Mouse (Mus musculus): ENCODE measurements around the gene Gm15737. TPM values are rescaled to one million over a fixed set of nuclear protein-coding genes. Genes with fewer than 3 reads are reported as not detected.
A peak's percentile ranks its signal among the peaks of the same experiment; 100 is the strongest.

The Gm15737 gene
- polyA plus RNA-seq, 1 experiment from 2014 or later, result 0.04 TPM

DNA sequence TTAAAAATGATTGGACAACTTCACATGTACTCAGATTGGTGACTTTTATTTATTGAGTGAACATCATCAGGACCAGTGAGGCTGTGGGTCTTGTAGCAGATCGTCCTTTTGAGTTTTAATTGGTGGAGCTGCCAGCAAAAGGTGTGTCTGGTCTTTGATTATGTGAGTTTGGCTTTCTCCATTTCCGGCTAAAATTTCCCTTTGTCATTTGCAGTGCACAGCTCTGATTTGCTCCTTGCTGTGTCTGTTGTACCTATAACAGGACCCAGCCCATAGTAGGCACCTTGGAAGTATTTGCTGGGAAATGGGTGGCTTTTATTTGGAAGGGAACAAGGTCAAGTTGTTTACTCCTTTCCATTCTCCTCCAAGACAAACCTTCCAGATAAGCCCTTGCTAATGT, 25.7 kb upstream of the Gm15737 start:
- Histone ChIP-seq H3K27ac (ENCODE audit: low read depth, low read length) (no peak overlapping the region), H3K4me3 (ENCODE audit: low read depth, low read length) (no peak overlapping the region), H3K4me1 (ENCODE audit: control insufficient read depth, insufficient read depth, low read length) (no peaks in the 10 kb centered on the region), H3K9me3 (ENCODE audit: control insufficient read depth, low read length) (no peaks in the 10 kb centered on the region), H3K9ac (replicated peaks; ENCODE audit: low read depth, low read length) (no peak overlapping the region), H3K27me3 (ENCODE audit: control insufficient read depth, insufficient read depth, low read length) (no peaks in the 10 kb centered on the region), H3K4me2 (ENCODE audit: low read depth, low read length) (no peak overlapping the region), H3K36me3 (ENCODE audit: control insufficient read depth, insufficient read depth, low read length) (no peaks in the 10 kb centered on the region)
- WGBS, result 83% methylated on average over 2 of the region's 2 CpGs
- no peak for ATAC-seq (ENCODE audit: low read depth)

DNA sequence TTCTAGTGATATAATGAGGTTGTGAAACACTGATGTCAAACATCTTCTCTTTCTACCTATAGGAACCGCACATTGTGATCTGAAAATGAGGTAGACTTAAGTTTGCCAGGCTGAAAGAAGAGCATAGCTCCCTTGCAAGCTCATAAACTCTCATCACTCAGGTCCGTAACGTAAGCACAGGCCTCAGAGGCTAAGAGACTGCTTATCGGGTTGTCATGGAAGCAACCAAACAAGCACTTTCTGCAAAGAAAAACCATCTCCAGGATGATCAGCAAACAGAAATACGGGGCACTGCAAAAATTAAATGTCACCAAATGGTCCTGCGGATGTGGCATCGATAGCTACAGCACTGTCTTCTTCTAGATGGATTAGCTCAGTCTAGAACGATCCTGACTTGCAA, 23.3 kb upstream of the Gm15737 start:
- Histone ChIP-seq H3K36me3 (ENCODE audit: control insufficient read depth, insufficient read depth, low read length) (no peaks in the 10 kb centered on the region), H3K9ac (replicated peaks; ENCODE audit: low read depth, low read length) (no peak overlapping the region), H3K27me3 (ENCODE audit: control insufficient read depth, insufficient read depth, low read length) (no peaks in the 10 kb centered on the region), H3K4me2 (ENCODE audit: low read depth, low read length) (no peak overlapping the region), H3K9me3 (ENCODE audit: control insufficient read depth, low read length) (no peaks in the 10 kb centered on the region), H3K4me1 (ENCODE audit: control insufficient read depth, insufficient read depth, low read length) (no peaks in the 10 kb centered on the region), H3K27ac (ENCODE audit: low read depth, low read length) (no peak overlapping the region), H3K4me3 (ENCODE audit: low read depth, low read length) (no peak overlapping the region)
- ATAC-seq (ENCODE audit: low read depth), result no peak
- 88% methylated on average over 8 of the region's 8 CpGs for WGBS

DNA sequence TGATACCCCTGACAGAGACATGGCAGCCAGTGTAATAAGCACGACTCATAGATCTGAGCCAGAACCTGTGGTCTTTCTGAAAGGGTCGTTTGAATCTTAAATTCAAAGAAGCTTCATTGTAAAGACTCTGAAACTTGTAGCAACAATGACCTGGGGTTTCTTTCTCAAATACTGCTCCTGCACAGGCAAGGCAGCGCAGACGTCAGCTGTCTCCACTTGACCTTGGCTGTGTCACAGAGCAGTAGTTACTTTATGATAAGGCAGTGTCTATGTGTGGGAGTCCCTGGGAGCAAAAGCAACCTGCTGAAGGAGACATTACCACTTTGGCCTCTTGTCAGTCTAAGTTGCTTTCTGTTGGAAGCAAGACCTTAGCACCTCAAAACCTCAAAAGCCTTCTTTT, 22.5 kb upstream of the Gm15737 start:
- H3K9ac ChIP-seq (replicated peaks; ENCODE audit: low read depth, low read length), result no peak overlapping the region
- no peak for ATAC-seq (ENCODE audit: low read depth)
- H3K27ac ChIP-seq (ENCODE audit: low read depth, low read length), result no peak overlapping the region
- WGBS, result 54% methylated on average over 4 of the region's 4 CpGs
- no peaks in the 10 kb centered on the region for H3K27me3 ChIP-seq (ENCODE audit: control insufficient read depth, insufficient read depth, low read length)
- H3K36me3 ChIP-seq (ENCODE audit: control insufficient read depth, insufficient read depth, low read length), result no peaks in the 10 kb centered on the region
- no peak overlapping the region for H3K4me2 ChIP-seq (ENCODE audit: low read depth, low read length)
- no peak overlapping the region for H3K4me3 ChIP-seq (ENCODE audit: low read depth, low read length)
- H3K4me1 ChIP-seq (ENCODE audit: control insufficient read depth, insufficient read depth, low read length), result no peaks in the 10 kb centered on the region
- no peaks in the 10 kb centered on the region for H3K9me3 ChIP-seq (ENCODE audit: control insufficient read depth, low read length)

DNA sequence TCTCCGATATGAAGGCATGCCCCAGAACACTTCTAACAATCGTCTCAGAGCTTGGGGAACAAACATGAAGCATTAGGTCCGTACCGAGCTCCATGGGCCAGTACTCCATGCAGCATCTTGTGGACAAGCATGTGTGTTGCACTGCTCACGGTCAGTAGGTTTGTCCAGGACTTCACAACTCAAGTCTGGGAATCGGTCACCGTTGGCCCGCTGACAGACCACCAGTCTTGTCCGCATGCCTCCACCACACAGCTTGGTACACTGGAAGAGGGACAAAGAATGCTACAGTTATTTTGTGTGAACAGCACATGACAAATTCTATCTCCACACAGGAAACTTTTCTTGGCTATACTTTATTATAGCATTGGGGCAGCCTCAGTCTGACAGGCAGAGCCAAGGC, 19.9 kb upstream of the Gm15737 start:
- no peaks in the 10 kb centered on the region for H3K36me3 ChIP-seq (ENCODE audit: control insufficient read depth, insufficient read depth, low read length)
- no peaks in the 10 kb centered on the region for H3K9me3 ChIP-seq (ENCODE audit: control insufficient read depth, low read length)
- H3K4me1 ChIP-seq (ENCODE audit: control insufficient read depth, insufficient read depth, low read length), result no peaks in the 10 kb centered on the region
- H3K4me3 ChIP-seq (ENCODE audit: low read depth, low read length), result no peak overlapping the region
- WGBS, result 94% methylated on average over 9 of the region's 9 CpGs
- no peak overlapping the region for H3K27ac ChIP-seq (ENCODE audit: low read depth, low read length)
- no peaks in the 10 kb centered on the region for H3K27me3 ChIP-seq (ENCODE audit: control insufficient read depth, insufficient read depth, low read length)
- no peak for ATAC-seq (ENCODE audit: low read depth)
- H3K4me2 ChIP-seq (ENCODE audit: low read depth, low read length), result no peak overlapping the region
- no peak overlapping the region for H3K9ac ChIP-seq (replicated peaks; ENCODE audit: low read depth, low read length)

DNA sequence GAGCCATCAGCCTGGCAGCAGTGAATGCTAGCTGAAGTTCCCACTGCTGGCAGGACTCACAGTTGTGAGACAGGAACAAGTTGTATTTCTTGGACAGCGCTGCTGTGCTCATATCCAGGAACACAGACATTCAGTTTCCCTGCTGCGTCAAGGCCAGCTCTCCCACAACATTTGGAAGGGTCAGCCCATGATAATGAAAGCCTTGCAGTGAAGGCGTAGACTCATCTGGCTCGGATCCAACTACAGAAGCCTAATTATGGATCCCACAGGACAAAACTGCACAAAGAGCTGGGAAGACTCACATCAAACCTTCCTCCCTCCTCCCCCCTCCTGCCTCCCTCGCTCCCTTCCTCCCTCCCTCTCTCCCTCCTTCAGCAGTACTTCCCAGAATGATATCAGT, 18.9 kb upstream of the Gm15737 start:
- H3K36me3 ChIP-seq (ENCODE audit: control insufficient read depth, insufficient read depth, low read length), result no peaks in the 10 kb centered on the region
- no peak overlapping the region for H3K4me2 ChIP-seq (ENCODE audit: low read depth, low read length)
- H3K9me3 ChIP-seq (ENCODE audit: control insufficient read depth, low read length), result no peaks in the 10 kb centered on the region
- no peak overlapping the region for H3K9ac ChIP-seq (replicated peaks; ENCODE audit: low read depth, low read length)
- peak; percentile 46 for ATAC-seq (ENCODE audit: low read depth)
- H3K4me3 ChIP-seq (ENCODE audit: low read depth, low read length), result no peak overlapping the region
- H3K27me3 ChIP-seq (ENCODE audit: control insufficient read depth, insufficient read depth, low read length), result no peaks in the 10 kb centered on the region
- H3K4me1 ChIP-seq (ENCODE audit: control insufficient read depth, insufficient read depth, low read length), result no peaks in the 10 kb centered on the region
- H3K27ac ChIP-seq (ENCODE audit: low read depth, low read length), result no peak overlapping the region
- 19% methylated on average over 5 of the region's 5 CpGs for WGBS

DNA sequence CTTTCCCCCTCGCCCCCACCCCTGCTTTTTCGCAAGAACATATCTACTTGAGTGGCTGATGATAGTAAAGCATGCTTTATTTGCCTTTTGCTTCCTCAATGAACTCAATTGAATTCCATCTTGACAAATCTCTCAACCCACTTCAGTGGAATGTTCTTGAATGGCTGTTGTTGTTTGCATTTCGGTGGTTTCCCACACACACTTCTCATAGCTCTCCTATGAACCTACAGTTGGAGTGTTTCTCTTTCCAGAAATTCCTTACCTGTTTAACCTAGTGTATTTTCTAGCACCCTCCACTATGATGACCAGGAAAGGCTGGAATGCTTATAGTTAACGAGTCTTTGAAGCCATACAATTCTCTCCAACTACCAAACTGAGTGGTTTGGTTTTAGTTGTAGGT, 14.3 kb upstream of the Gm15737 start:
- H3K9ac ChIP-seq (replicated peaks; ENCODE audit: low read depth, low read length), result no peak overlapping the region
- no peak overlapping the region for H3K4me2 ChIP-seq (ENCODE audit: low read depth, low read length)
- WGBS, result 92% methylated on average over 4 of the region's 4 CpGs
- no peaks in the 10 kb centered on the region for H3K4me1 ChIP-seq (ENCODE audit: control insufficient read depth, insufficient read depth, low read length)
- no peak overlapping the region for H3K27ac ChIP-seq (ENCODE audit: low read depth, low read length)
- no peaks in the 10 kb centered on the region for H3K36me3 ChIP-seq (ENCODE audit: control insufficient read depth, insufficient read depth, low read length)
- H3K9me3 ChIP-seq (ENCODE audit: control insufficient read depth, low read length), result no peaks in the 10 kb centered on the region
- H3K4me3 ChIP-seq (ENCODE audit: low read depth, low read length), result no peak overlapping the region
- H3K27me3 ChIP-seq (ENCODE audit: control insufficient read depth, insufficient read depth, low read length), result no peaks in the 10 kb centered on the region
- ATAC-seq (ENCODE audit: low read depth), result no peak

DNA sequence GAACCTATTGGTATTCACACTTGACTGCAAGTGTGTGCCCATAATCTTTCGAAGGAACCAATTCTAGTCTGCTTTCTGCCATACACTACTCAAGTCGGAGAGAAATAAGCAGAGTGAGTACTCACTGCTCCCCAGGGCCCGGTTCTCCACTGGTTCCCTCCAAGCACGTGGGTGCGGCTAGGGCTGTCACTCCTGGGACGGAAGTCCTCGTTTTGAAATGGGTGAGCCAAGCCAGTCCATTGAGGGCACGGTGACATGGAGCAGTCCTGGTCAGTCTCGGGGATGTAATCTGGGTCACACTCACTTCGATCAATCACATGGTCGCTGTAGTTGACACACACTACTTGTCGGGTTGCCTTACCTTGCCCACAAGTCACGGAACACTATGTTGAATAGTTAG, 11.4 kb upstream of the Gm15737 start:
- ATAC-seq (ENCODE audit: low read depth), result no peak
- 94% methylated on average over 13 of the region's 13 CpGs for WGBS
- H3K9me3 ChIP-seq (ENCODE audit: control insufficient read depth, low read length), result no peaks in the 10 kb centered on the region
- H3K27me3 ChIP-seq (ENCODE audit: control insufficient read depth, insufficient read depth, low read length), result no peaks in the 10 kb centered on the region
- no peaks in the 10 kb centered on the region for H3K4me1 ChIP-seq (ENCODE audit: control insufficient read depth, insufficient read depth, low read length)
- H3K36me3 ChIP-seq (ENCODE audit: control insufficient read depth, insufficient read depth, low read length), result no peaks in the 10 kb centered on the region
- no peak overlapping the region for H3K4me2 ChIP-seq (ENCODE audit: low read depth, low read length)
- no peak overlapping the region for H3K9ac ChIP-seq (replicated peaks; ENCODE audit: low read depth, low read length)
- H3K27ac ChIP-seq (ENCODE audit: low read depth, low read length), result no peak overlapping the region
- H3K4me3 ChIP-seq (ENCODE audit: low read depth, low read length), result no peak overlapping the region

DNA sequence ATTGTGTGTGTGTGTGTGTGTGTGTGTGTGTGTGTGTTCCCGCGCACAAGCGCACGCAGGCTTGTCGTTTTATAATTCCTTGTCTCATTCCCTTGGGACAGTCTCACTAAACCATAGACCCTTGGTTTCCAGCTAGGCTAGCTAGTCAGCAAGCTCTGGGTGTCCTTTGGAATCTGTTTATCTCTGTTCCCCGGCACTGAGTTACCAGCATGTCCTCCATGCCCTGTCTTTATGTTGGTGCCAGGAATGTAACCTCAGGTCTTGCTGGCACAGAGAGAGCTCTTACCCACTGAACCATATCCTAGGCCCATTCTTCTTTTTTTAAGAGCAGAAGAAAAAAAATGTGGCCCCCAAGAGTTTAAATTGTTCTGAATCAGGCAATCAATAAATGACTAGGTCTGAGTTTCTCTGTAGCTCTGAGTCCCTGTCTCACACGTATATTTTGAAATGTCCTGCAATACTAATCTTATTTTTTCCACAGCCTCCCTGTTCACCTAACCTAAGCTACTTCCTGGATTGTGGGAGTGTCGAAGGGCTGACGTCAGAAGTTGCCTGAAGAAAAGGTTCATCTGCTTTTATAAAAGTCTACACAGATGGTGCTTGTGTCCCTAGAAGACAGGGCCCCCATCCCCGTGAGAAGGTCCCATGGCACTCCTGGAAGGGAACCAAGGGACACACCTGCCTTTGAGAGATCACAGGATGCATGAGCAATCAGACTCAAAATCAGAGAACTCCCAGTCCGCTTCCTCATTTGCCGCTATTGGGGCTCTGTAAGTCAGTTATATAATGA, 10.2 kb upstream of the Gm15737 start:
- no peak overlapping the region for H3K4me3 ChIP-seq (ENCODE audit: low read depth, low read length)
- no peak overlapping the region for H3K4me2 ChIP-seq (ENCODE audit: low read depth, low read length)
- no peak for ATAC-seq (ENCODE audit: low read depth)
- no peaks in the 10 kb centered on the region for H3K27me3 ChIP-seq (ENCODE audit: control insufficient read depth, insufficient read depth, low read length)
- no peaks in the 10 kb centered on the region for H3K36me3 ChIP-seq (ENCODE audit: control insufficient read depth, insufficient read depth, low read length)
- no peaks in the 10 kb centered on the region for H3K4me1 ChIP-seq (ENCODE audit: control insufficient read depth, insufficient read depth, low read length)
- no peaks in the 10 kb centered on the region for H3K9me3 ChIP-seq (ENCODE audit: control insufficient read depth, low read length)
- H3K27ac ChIP-seq (ENCODE audit: low read depth, low read length), result no peak overlapping the region
- no peak overlapping the region for H3K9ac ChIP-seq (replicated peaks; ENCODE audit: low read depth, low read length)
- 90% methylated on average over 12 of the region's 12 CpGs for WGBS

DNA sequence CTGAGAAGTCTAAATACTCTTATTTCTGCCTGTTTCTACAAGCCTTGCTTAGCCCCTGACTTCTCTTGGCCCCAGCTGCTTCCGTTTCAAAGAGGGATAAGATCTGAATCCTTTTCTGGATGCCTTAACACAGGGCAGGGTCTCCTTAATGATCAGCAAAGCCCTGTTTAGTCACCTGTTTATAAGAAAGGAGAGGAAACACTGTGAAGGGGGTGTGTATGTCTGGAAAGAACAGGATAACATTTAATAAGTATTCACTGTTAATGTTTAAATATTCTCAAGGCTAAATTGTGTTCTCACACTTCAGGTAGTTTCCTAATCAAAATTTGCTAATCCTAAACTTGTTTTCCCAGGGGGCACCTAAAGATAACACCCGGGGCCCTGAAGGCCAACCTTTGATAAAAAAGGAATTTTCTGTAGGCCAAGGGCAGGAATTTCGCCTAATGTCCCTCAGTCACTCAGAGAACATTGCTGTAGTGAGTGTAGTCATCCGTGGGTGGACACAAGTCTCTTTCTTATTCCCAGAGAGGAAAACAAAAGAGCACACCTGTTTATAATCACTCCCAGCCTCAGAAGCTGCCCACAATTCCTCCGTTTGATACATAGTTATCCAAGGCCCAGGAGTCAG, 8.8 kb upstream of the Gm15737 start:
- no peak for ATAC-seq (ENCODE audit: low read depth)
- WGBS, result 80% methylated on average over 5 of the region's 5 CpGs
- H3K9me3 ChIP-seq (ENCODE audit: control insufficient read depth, low read length), result no peaks in the 10 kb centered on the region

More for the DNA sequence above, 8.8 kb upstream of the Gm15737 start:
- H3K4me2 ChIP-seq (ENCODE audit: low read depth, low read length), result no peak overlapping the region
- no peak overlapping the region for H3K9ac ChIP-seq (replicated peaks; ENCODE audit: low read depth, low read length)
- H3K4me3 ChIP-seq (ENCODE audit: low read depth, low read length), result no peak overlapping the region
- H3K27ac ChIP-seq (ENCODE audit: low read depth, low read length), result no peak overlapping the region
- no peaks in the 10 kb centered on the region for H3K36me3 ChIP-seq (ENCODE audit: control insufficient read depth, insufficient read depth, low read length)
- H3K4me1 ChIP-seq (ENCODE audit: control insufficient read depth, insufficient read depth, low read length), result no peaks in the 10 kb centered on the region
- no peaks in the 10 kb centered on the region for H3K27me3 ChIP-seq (ENCODE audit: control insufficient read depth, insufficient read depth, low read length)
